Mouse (Mus musculus) testis, adult 2 months (tissue): ENCODE measurements around the gene Mtcl1.

ENCODE experiments used
- CTCF ChIP-seq: fragments of 200-500 bp; IDR thresholded peaks from 2 replicates; pipeline ENCODE4 v1.5.1; 2012; ENCODE audit warnings: low read depth, mild to moderate bottlenecking, inconsistent platforms, low read length, moderate library complexity; ENCODE audit not compliant: control insufficient read depth, insufficient read depth, insufficient replicate concordance
- POLR2A ChIP-seq: fragments of 200-500 bp; IDR thresholded peaks from 2 replicates; pipeline ENCODE4 v1.6.1; 2012; ENCODE audit warnings: low read depth, mild to moderate bottlenecking, inconsistent platforms, low read length, moderate library complexity; ENCODE audit not compliant: control insufficient read depth

DNA sequence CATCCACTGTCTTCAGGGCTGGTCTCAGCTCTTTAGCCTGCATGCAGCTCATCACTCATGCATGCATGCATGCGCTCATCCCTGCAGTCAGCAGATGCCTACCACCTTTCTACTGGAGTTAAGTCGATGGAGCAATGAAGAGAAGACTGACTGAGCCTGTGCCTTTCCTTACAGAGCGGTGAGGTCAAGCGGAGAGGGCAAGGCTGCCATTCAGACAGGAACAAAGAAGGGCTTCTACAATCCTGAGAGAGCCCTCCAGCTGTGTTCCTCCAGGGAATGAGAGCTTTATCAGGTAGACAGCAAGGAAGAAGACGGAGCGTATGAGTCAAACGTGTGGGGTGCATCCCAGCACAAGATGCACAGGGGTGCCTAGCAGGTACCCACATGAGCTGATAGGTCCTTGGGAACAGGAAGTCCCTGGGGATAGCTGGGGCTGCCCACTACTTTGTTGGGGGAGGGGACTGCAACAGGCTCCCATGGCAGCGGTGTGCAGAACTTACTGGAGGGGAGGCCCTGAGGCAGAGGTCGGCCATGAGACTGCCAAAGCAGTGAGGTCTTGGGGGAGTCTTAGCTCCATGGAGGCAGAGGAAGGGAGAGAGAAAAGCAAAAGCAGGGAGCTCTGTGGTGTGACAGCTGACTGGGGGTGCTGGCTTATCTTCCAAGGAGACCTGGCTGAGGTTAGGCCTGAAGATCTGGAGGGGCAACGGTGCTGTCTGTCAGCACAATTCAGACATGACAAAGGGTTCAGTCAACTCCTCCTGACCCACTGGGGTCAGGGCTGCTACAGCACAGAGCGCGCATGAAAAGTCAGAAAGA lies 37.2 kb downstream of the Mtcl1 start:
- TF ChIP-seq CTCF (no peak), POLR2A (no peak)
